Mouse (Mus musculus): ENCODE results near the gene Prrg2. TPM values are rescaled to one million over a fixed set of nuclear protein-coding genes. Genes with fewer than 3 reads are reported as not detected.
"Not testable (repeated sequence)": the region's sequence is repeated elsewhere in the genome, so short reads cannot be mapped to it uniquely, and the experiment has no call there.

Gene Prrg2
- 10 to 100 TPM in 1 of 2 experiments, 1 to 10 TPM in 1; 6.9 to 10.1 TPM for total RNA-seq (2021)
- long read RNA-seq, partial matches to known transcripts, result 1 of 16 reads
- long read RNA-seq, other reads (novel, unspliced or antisense), result 12 of 16 reads

GRCm38 (mm10) chr7:45062239-45062835 is at the start of gene Prrg2, which contains the start of gene Nosip:
Prrg2 (minus strand) TSS chr7:45062677.
Nosip (plus strand) TSS chr7:45062429.
- peak; percentile 95 to 96 for DNase-seq (ENCODE audit: low spot score in 2 of 2)

DNA sequence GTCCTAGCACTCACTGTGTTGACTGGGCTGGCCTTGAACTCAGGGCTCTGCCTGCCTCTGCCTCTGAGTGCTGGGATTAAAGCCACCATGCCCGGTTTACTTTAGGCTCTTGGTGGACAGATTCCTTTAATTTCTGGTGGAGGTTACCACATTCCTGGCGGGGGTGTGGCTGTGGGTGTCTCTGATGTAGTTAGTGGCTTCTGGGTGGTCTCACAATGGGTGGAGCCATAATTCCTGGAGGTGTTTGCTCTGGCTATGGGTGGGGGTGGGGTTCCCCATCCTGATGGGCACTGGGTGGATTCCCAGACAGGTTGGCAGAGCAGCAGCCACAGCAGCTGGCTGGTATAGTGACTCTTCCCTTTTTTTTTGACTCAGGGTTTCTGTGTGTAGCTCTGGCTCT is 49.5 kb upstream of the Prrg2 start:
- DNase-seq (ENCODE audit: low spot score in 2 of 2), result no peak

GRCm38 (mm10) chr7:45110089-45110488 is 47.6 kb upstream of the Prrg2 start:
- not testable (repeated sequence) for DNase-seq (ENCODE audit: low spot score in 2 of 2)

DNA sequence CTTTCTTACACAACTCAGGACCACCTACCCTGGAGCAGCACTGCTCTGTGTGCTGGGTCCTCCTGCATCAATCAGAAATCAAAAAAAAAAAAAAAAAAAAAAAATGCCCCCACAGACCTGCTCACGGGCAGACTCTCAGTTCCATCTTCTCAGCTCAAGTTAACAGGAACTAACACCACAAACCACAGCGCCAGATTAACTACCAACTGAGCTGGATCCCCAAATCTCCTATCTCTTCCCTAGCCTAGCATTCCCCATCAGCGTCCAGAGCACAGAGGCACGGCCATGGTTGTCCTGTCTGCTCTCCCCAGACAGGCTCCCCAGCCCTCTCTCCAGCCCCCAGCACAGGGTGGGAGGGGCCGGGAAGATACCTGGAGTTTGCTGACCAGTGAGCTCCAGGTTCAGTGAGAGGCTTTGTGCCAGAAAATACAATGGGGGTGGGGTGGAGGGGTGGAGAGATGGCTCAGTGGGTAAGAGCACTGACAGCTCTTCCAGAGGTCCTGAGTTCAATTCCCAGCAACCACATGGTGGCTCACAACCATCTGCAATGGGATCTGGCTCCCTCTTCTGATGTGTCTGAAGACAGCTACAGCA is 44.7 kb upstream of the Prrg2 start:
- DNase-seq (ENCODE audit: low spot score in 2 of 2), result no peak

DNA sequence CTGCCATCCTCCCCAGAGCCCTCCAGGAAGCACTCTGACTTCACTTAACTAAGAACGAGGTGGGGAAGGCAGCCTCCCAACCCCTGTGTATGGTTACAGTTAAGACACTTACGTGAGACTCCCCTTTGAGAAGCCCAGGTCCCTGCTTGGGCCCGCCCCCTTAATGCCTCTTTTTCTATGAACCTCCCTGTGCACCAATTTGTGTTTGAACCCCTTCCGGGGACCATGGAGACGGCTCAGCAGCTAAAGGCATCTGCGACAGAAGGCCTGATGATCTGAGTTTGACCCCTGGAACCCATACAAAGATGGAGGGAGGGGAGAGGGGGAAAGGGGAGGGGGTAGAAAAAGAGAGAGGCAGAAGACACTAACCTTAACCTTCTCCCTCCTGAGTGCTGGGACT is 44.0 kb upstream of the Prrg2 start:
- no peak for DNase-seq (ENCODE audit: low spot score in 2 of 2)

DNA sequence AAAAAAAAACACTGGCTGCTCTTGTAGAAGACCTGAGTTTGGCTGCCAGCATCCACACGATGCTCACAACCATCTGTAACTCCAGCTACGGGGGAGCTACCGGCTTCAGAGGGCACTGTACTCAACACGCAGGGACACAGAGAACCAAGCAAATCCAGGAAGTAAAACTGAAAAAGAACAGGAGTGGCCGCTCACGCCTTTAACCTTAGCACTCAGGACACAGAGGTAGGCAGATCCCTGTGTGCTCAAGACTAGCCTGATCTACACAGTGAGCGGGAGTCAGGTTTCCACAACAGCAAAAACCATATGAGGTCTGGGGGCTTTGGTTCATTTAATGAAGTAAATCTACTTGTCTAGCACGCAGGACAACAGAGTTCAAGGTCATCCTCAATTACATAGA is 43.0 kb upstream of the Prrg2 start:
- no peak for DNase-seq (ENCODE audit: low spot score in 2 of 2)

- no peak for DNase-seq (ENCODE audit: low spot score in 2 of 2)
Observed at GRCm38 (mm10) chr7:45104941-45105340, 42.5 kb upstream of the Prrg2 start.

- peak; percentile 61 for DNase-seq (ENCODE audit: low spot score in 2 of 2)
Observed at GRCm38 (mm10) chr7:45103652-45104180, 41.2 kb upstream of the Prrg2 start, which contains the start of gene Fcgrt. Fcgrt (minus strand) TSS chr7:45103851.

GRCm38 (mm10) chr7:45102940-45103585 is 40.6 kb upstream of the Prrg2 start:
- no peak for DNase-seq (ENCODE audit: low spot score in 2 of 2)

- DNase-seq (ENCODE audit: low spot score in 2 of 2), result no peak
Observed at GRCm38 (mm10) chr7:45102441-45102840, 40.0 kb upstream of the Prrg2 start.

GRCm38 (mm10) chr7:45100046-45100445 is 37.6 kb upstream of the Prrg2 start:
- no peak for DNase-seq (ENCODE audit: low spot score in 2 of 2)

- DNase-seq (ENCODE audit: low spot score in 2 of 2), result no peak
Observed at GRCm38 (mm10) chr7:45098541-45099240, 36.2 kb upstream of the Prrg2 start.

GRCm38 (mm10) chr7:45097479-45097878 is 35.0 kb upstream of the Prrg2 start:
- no peak for DNase-seq (ENCODE audit: low spot score in 2 of 2)

- DNase-seq (ENCODE audit: low spot score in 2 of 2), result not testable (repeated sequence)
Observed at GRCm38 (mm10) chr7:45095965-45096364, 33.5 kb upstream of the Prrg2 start.

GRCm38 (mm10) chr7:45095367-45095766 is 32.9 kb upstream of the Prrg2 start:
- DNase-seq (ENCODE audit: low spot score in 2 of 2), result no peak

DNA sequence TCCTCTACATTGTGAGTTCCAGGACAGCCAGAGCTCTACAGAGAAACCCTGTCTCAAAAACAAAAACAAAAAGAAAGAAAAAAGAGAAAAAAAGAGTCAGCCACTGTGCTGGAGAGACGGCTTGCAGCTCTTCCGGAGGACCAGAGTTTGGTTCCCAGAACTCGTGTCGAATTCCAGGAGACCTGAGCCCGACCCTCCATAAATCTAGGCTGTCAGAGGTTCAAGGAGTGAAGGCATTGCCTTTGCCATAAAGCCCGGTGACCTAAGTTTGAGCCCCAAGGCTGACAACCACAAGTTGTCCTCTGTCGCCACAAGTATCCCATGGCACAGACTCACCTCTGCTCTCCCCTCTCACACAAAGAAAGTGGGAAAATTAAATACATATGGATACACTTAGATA is 31.6 kb upstream of the Prrg2 start:
- DNase-seq (ENCODE audit: low spot score in 2 of 2), result no peak

DNA sequence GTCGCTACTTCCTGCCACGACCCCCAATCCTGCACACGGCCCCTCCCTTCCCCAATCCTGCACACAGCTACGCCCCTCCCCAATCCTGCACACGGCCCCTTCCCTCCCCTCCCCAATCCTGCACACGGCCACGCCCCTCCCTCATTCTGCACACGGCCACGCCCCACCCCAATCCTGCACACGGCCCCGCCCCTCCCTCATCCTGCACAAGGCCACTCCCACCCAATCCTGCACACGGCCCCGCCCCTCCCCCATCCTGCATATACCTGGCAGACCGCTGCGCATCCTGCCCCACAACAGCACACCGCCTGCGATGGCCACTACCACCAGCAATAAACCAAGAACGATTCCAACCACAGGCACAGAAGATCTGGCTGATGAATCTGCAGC is 31.0 kb upstream of the Prrg2 start:
- DNase-seq (ENCODE audit: low spot score in 2 of 2), result no peak

DNA sequence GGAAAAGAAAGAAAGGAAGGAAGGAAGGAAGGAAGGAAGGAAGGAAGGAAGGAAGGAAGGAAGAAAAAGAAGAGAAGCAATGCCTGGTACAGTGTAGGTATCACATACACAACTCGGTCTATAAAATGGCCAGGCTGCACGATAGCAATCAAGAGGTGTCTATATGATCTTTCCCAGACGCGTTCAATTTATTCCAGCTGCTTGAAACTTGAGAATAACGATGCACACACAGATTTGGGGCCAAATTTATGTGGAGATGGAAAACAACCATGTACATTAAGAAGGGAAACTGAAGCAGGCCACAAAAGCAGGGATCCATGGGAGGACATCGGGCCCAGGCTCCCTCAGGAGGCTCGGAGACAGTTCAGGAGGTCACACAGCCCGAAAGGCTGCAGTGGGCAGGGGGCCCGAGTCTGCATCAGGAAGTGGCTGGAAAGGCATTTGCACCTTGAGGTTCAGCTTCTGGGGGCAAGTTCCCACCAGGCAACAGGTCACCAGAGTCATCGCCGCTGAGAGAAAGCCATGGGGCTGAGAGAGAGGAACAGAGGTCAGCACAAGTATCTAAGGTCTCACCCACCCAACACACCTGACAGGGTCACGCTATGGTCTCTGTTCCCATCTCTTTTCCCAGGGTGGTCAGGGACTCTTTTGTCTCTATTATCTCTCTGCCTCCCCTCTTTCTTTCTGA is 30.5 kb upstream of the Prrg2 start:
- no peak for DNase-seq (ENCODE audit: low spot score in 2 of 2)

DNA sequence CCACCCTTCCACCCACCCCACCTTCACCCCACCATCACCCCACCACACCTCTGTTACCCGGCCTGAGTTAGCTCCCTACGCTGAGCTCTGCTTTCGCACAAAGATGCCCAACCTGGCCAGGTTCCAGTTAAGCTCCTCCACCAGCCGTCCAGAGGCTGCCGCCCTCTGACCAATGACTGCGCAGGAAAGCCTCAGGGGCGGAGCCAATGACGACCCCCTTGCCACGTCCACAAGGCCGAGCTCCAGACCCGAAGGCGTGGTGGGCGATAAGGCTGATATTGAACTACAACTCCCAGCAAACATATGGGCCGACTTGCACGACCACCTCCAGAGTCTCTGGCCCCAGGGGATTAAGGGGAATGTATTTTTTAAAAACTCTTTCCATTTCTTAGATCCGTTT is 29.6 kb upstream of the Prrg2 start, which contains the start of gene Rcn3:
Gene Rcn3, minus strand, starts transcription at position 174 of the 400 bp plus-strand sequence.
- peak; percentile 63 to 75 for DNase-seq (ENCODE audit: low spot score in 2 of 2)
